Mouse (Mus musculus) regulatory T cell (primary cell): ENCODE measurements around the gene Nkd1.

Experiments
- in situ Hi-C: fragments of 300-600 bp; cut with MboI, MseI; formaldehyde crosslinking; loops from one replicate; pipeline ENCODE4 v1.15.1; 2025; ENCODE audit warnings: high pct_unique_total_duplicates

Gene Nkd1

DNA sequence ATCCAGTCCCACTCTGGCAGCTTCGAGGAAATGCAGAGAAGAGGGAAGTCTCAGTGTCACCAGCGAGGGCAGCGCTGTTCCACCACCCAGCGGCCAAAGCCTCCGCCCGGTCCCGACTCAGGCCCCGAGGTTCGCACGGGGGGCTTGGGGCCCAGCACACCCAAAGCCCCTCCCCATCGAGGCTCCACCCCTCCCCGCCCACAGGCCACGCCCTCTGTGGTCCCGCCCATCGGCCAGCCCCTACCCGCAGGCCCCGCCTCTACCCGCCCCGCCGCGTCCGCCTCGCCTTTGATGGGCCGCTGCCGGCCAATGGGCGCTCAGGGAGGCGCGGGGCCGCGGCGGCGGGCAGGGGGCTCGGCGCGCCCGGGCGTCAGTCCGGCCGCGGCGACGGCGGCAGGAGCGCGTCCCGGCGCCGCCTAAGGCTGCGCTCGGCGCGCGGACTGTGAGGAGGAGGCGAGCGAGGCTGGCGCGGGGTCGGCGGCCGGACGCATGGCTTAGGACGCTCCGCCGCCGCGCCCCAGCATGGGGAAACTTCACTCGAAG lies at the start of gene Nkd1:
Gene Nkd1 (plus strand): TSS at position 370 of the 543 bp plus-strand sequence.
- in situ Hi-C loops = loop anchor here (10.0 kb wide), 1 partner anchor 244 kb away; no protein-coding TSS in a partner anchor

DNA sequence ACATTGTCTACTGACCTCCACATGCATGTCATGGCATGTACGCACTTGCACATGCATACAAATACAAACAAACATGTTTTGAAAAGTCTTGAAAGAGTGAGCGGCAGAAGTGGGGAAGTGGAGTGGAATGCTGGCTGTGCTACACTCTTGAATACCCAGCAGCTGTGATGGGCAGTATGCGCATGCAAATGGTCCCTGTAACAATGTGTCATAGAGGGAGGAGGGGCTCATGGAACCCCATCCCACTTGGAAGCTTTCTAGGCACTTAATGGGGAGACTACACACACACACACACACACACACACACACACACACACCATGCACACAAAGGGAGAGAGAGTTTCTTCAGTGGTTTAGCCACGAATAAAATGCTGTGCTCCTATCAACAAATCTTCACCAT lies 39.9 kb upstream of the Nkd1 start:
- in situ Hi-C loops = no loop called here

DNA sequence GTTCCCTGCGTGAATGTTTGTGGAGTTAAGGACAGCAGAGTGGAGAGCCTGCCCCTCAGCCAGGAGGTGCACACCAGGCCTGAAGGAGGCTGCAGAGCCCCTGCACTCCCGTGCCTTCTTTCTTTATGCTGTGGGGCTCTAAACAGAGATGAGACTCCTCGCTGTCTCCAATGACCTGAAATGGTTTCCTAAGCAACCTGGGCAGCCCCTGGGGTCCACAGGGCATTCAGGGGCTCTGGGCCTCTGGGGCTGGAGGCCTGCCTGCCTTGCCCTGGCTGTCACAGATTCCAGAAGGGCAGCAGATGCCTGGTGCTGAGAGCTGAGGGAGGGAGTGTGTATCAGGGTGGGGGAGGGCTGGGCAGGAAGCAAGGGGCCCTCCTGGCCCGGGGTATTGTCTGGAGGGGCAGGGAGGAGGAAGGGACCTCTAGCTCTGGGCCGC lies 32.7 kb upstream of the Nkd1 start:
- in situ Hi-C loops = no loop called here

DNA sequence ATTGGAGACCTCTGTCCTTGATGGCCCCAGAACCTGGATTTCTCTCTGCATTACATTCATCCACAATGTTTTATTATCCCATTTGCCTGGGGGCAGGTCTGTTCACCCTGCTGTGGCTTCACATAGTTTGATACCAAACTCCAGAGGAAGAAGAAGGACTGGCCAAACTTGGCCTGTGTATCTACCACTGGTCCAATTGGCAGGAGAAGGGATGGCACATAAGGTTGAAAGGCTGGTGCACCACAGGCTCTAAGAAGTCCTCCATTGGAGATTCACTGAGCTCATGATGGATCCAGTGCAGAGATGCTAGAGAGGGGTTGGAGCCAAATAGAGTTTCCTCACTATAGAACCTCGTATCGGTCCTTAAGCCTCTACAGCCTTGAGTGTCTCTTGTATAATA lies 27.1 kb upstream of the Nkd1 start:
- in situ Hi-C loops = no loop called here

DNA sequence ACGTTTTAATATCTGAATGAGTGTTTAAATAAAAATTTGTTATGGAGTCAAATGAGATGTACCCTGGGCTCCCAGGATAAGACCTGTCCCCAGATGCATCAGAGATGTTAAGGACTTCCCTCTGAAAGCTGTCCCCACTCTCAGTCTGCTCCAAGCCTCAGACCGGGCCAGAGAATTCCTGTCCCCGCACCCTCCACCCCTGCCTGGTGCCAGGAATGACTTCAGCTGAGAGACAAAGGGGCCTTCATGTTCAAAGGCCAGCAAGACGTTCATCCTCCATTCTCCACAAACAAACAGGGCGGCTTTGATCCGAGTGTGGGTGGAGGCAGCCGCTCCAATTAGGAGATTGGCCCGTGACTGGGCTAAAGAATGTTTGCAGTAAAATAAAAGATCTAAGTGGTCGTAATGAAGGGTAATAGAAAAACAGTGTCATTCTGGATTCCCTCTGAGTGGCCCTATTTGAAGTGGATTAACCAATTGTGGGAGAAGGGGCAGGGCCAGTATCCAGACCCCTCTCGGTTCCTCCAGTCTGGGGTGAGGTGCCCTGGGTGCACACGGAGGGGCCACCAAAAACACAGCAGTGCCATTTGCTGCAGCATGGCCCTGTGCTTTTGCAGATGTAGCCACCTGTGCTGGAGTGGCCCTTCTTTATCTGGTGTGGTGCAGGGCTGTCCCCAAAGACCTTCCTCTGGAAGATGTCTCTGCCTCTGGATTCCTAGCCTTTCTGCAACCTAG lies 25.9 kb upstream of the Nkd1 start:
- in situ Hi-C loops = no loop called here

DNA sequence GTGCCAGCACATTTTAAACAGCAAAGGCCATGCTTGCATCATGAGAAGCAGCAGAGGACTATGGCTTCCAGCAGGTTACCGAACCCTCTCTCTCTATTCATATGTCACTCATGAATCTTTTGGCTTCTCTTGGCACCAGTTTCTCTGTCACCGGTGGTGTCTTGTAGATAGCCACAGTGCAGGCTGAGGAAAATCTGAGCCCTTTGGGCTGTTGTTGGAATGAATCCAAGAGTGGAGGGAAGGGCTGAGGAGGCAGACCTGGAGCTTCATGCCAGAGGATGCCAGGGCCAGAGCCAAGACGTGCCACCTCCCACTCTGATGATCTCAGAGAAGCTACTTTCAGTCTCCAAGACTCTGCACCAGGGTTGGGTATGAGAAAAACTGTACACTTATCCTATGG lies 19.0 kb upstream of the Nkd1 start:
- in situ Hi-C loops = no loop called here

DNA sequence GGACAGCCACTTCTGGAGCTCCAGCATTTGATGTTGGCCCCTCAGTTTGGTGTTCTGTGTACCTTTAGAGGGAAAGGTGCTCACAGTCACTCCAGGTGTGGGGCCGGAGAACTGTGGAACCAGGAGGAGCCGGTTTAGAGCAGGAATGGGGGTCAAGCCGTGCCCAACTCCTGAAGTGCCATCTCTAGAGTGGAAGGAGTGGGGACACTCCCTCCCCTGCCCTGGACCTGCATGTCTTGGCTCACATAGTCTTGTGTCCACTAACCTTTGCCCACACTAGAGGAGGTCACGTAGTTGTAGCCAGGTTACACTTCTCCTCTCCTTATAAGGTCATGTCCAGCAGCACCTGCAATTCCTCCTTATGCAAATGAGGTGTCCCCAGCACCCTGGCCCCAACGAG lies 14.2 kb upstream of the Nkd1 start:
- in situ Hi-C loops = no loop called here

DNA sequence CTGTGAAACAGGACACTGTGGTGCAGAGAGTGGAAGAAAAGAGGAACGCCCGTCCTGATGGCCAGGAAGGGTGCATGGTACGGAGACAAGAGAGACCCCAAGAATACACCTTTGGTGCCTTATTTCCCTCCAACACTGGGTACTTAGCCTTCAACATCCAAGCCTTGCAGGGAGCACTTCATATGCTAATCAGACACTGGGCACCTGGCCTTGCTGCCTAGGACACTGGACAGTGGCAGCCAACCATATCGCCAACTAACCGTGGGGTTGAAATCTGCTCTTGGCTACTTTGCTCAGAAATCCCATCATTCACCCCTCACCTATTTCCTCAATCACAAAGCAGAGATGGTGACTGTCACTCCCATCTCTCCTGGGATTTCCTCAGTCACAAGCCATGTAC lies 10.1 kb upstream of the Nkd1 start:
- in situ Hi-C loops = no loop called here

DNA sequence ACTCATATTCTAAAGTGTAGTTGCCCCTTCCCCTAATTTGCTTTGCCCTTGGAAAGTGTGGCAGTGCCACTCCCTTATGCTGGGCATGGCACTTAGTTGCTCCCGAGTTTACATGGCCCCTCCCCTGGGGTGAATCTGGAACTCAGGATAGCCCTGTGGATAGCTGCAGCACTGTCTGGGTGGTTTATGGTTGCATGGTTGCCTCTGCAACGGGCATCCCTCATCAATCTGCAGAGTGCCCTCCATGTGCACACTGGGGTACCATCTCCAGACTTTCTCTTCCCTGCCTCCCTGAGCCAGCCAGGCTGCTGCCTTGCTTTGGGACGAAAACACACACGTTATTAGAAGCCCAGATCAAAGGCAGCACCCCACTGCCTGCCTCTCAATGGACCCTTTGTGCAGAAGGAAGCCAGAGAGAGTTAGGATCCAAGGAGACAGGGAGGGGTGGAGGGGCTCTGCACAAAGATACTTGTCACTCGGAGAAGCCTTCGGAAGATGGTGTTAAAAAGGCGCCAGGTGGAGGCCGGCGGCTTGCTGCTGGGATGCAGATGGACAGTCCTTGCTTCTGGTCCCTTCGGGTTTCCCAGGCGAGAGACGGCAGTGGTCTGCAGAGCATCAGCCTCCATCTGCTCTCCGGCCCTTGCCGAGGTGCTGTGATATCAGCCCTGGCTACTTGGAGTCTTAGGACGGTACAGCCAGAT lies 8.9 kb upstream of the Nkd1 start:
- in situ Hi-C loops = no loop called here

DNA sequence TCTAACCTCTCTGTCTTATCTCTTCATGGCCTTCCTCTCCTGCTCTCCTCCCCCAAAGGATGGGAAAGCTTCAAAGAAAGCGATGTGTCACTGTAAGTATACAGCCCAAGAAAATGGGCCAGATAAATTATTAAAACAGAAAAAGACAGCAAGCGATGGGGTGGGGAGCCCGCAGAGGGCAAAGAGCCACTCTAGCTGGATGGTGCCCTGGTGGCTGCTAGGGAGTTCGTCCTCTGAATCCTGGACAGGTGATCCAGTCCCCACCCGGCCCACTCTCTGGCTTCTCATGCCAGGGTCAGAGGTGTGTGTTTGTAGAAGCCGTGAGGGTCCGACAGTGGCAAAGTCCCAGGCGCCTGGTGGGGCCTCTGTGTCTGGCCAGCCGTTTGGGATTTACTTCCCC lies 3.1 kb upstream of the Nkd1 start:
- in situ Hi-C loops = no loop called here

DNA sequence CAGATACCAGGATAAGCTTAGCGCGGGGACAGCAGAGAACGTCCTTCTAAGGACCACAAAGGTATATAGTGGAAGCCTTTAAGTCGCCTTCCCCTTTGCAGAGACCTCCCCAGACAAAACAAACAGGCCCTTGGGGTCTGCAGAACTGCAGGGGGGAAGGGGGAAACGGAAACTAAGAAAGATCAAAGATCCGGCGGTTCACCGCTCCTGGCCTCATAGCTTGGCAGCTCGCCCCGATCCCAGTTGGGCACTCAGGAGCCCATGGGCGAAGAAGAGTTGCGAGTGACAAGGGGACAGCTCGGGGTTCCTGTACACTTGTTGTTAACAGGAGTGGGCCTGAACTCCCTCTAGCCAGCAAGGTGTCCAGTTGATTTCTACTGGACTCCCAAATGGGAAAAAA lies 773 bp upstream of the Nkd1 start:
- in situ Hi-C loops = loop anchor here (10.0 kb wide), 1 partner anchor 244 kb away; no protein-coding TSS in a partner anchor

DNA sequence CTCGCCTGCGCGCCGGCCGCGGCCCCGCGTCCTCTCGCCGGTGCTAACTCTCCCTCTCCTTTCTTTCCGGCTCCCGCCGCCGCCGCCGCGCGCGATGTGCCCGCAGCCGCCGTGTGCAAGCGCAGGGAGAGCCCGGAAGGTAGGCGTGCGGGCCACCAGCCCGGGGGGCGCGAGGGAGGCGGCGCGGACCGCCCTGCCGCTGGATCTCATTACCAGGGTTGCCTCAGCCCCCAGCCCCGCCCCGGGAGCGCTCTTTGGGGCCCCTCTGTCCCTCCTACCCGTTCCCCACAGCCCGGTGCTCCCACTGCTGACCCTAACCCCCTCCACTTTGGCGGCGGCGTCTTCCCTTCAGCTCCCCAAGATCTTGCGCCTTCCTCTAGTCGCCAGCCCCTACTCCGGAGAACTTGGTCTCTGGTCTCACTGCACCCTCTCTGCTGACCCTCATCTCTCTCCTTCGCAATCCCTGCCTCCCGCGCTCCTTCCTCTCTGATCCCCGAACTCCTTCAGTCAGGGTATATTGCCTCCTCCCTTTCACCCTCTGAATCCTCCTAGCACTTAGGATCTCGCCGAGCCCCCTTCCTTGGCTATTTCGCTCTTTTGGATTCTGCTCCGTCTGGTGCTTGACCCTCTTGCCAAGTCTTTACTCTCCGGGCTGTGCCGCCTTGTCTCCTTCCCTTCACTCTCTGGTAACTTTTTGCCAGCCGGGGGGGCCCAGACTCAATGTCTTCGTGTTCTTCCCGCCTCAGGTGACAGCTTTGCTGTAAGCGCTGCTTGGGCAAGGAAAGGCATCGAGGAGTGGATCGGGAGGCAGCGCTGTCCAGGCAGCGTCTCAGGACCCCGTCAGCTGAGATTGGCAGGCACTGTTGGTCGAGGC lies 624 bp downstream of the Nkd1 start:
- in situ Hi-C loops = loop anchor here (10.0 kb wide), 1 partner anchor 243 kb away; no protein-coding TSS in a partner anchor

DNA sequence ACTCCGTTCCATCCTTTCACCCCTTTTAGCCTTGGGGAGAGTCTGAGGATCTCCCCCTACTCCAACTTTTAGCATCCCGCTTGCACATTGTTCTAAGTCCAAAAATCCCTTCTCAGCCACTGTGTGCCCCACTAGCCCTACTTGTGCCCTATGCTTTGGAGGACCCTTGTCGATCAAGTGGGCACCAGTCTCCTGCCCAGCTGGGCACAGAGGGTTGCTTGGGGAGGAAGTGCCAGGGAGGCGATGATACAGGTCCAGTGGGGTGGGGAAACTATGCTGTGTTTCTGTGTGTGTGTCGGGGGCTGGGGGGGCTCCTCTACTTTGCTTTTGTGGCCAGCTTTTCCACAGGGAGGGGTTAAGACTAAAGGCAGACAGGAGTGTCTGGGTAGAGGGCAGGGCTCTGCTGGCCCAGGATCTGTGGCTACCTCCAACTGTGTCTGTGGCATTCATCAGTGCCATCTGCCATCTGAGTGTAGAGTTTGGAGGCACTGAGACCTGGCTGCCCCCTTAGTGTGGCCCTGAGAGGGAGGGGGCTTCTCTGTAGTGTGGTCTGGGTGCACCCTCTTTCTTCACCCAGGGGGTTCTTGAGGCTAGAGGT lies 1.4 kb downstream of the Nkd1 start:
- in situ Hi-C loops = loop anchor here (10.0 kb wide), 1 partner anchor 242 kb away; no protein-coding TSS in a partner anchor

DNA sequence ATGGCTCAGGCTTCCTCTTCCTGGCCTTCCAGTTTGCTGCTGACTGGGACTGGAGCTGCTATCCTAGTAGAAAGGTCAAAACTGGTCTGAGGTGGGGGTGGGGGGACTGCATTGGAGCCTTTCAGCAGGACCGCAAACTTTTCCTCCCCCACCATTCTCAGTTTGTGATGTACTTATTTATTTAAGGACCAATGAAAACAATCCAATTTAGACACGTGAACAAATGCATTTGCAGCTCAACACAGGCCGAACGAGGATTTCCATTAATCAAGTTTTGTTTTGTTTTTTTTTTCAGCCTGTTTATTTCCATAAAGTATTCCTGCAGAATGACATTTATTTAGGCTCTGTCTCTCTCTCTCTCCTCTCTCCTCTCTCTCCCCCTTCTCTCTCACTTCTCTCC lies 2.5 kb downstream of the Nkd1 start:
- in situ Hi-C loops = loop anchor here (10.0 kb wide), 1 partner anchor 241 kb away; no protein-coding TSS in a partner anchor

DNA sequence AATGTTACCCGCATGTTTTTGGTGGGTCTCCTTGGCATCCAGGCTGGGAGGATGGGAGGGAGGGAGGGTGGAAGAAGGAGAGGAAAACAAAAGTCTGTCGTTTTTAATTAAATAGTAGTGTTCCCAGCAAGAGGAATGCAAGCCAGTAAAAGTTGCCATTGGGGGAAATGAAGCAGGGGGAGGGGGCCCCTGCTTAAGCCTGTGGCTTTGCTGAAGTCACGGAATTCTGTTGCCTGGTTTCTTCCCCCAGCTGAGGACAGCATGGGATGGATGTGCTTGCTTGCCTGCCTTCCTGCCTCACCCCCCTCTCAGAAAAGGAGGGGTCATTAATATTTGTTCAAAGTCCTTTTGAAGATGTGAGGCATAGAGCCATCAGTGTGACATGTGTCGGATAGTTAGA lies 3.0 kb downstream of the Nkd1 start:
- in situ Hi-C loops = loop anchor here (10.0 kb wide), 1 partner anchor 241 kb away; no protein-coding TSS in a partner anchor

DNA sequence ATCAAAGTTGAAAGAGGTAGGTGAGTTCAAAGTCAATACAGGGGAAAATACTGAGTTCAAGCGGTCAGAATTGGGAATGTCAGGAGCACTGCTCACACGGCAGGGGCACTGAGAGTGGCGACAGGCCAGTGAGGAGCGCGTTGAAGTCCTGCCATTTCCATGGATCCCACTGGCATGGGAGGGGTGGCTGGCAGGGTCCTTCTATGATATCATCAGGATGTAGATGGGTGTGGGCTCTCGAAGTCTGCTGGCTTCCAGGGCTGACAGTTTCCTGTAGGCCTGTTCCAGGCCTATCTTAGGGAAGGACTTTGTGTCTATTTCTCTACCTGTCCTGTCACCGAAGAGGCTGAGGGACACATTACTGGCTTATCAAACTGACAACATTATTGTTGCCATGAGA lies 3.7 kb downstream of the Nkd1 start:
- in situ Hi-C loops = loop anchor here (10.0 kb wide), 1 partner anchor 240 kb away; no protein-coding TSS in a partner anchor

DNA sequence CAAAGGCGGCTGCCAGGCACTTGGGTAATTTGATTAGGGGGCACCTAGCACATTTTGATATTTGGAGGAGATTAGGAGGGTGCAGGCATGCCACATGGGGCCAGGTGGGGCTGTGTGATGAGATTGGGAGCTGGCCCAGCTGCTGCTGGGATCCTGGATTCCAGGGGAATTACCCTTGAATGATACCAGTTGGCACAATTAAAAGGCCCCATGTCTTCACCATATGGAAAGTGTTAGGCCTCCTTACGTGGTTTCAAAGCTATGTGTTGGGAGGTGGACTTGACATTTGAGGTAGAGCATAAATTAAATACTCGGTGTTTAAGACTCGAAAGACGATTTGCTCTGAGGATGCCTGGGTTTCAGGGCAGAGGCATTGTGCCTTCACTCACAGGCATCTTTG lies 5.1 kb downstream of the Nkd1 start:
- in situ Hi-C loops = loop anchor here (10.0 kb wide), 1 partner anchor 239 kb away; no protein-coding TSS in a partner anchor

DNA sequence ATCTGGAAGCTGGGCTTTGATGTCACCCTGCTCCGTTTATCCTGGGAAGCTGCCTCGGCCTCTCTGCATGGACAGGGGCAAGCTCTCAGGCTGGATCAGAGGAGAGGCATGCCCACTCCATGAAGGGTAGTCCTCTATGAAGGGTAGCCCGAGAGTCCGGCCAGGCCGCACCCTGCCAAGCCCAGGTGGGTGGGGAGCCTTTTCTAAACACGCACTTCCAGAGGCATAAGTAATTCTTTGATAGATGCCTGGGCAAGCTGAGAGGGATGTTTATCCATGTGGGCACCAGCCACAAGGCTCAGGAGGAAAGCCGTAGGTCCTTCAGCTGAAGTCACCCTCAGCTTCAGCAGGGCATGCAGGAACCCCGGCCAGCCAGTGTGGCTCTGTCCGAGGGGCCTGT lies 7.0 kb downstream of the Nkd1 start:
- in situ Hi-C loops = loop anchor here (10.0 kb wide), 1 partner anchor 237 kb away; no protein-coding TSS in a partner anchor

DNA sequence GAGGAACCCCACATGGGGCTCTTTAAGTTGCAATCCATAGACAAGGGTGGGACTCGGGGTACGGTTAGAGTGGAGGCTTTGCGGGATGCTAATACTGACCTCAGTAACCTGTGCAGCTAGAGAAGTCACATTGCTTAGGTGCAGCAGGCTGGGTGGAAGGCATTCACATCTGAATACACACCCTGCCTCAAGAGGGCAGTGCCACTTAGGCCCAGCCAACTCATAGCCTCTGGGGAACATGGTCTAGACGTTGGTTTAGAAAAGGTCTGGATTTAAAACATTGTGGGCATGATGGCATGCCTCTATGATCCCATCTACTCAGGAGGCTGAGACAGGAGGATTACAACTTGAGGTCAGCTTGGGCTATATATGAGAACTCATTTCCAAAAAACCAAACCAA lies 8.6 kb downstream of the Nkd1 start:
- in situ Hi-C loops = loop anchor here (5.0 to 10.0 kb wide), 3 partner anchors 93 to 1482 kb away; no protein-coding TSS in a partner anchor

DNA sequence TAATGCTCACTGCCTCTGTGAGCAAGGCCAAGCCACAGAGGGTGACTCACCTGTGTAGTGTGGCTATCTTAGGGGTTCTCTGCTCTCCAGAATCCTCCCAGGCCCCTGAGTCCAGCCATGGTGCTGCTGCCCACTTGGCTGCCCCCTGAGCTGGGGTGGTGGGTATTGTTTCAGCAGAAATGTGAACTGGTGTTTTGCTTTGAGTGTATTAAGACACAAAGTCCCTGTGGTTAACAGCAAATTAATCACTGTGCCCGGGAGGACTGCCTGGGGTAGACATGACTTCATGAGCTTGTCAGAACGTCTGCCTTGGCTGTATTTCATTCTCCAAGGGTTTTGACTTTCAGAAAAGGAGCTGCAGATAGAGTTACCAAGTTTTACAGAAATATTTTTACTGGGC lies 15.9 kb downstream of the Nkd1 start:
- in situ Hi-C loops = no loop called here
